9 mouse cellular contexts compared by ENCODE assay signal in the genomic region with DNA sequence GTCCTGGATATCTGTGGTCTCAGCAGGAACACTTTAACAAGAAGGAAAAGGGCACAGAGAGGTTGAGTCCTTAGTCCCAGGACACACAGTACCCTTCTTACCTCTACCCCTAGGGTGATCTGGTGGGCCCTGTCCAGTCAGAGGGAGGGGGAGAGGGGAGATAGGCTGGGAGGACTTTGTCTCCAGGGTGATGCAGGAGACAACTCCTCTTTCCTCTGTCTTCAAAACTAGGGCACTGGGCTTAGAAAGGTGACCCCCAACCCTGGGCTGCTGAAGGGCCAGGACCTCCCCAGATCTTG. TPM values are rescaled to one million over a fixed set of nuclear protein-coding genes. Genes with fewer than 3 reads are reported as not detected.
A peak's percentile ranks its signal among the peaks of the same experiment; 100 is the strongest.
DNase-seq lines count a peak whose midpoint lies in the region; ATAC-seq and TF ChIP-seq lines count a peak whose summit lies in the region.
"Had no signal": no experiment of that assay in that cellular context is flagged by ENCODE, and none has a peak within 500 bp of the region (broad histone marks: within the 10 kb centered on the region; RNA-seq: fewer than 3 reads in every experiment).

No protein-coding gene starts in this region.

- DNase-seq in gastrocnemius, adult 2 months = no peak
- DNase-seq in gastrocnemius, postnatal 14 days = no peak
- no peak for DNase-seq in lung, postnatal 0 days (ENCODE audit: low spot score)
- no peak for DNase-seq in lung, postnatal 4 days
- DNase-seq in gastrocnemius, postnatal 4 days (ENCODE audit: low spot score in 2 of 2) = no peak
- no peak for DNase-seq in ovary, postnatal 36 days (ENCODE audit: low spot score)
- DNase-seq in left cerebral cortex, adult 9 months (ENCODE audit: low spot score in 2 of 2) = no peak

- no peak for TF ChIP-seq EP300 in lung, postnatal 0 days (IDR thresholded peaks at IDR 0.05)

- H3K9me3 ChIP-seq in lung, postnatal 0 days (ENCODE audit: low read length) = no peaks in the 10 kb centered on the region
- H3K9me3 ChIP-seq in limb, embryonic 13.5 days = no peaks in the 10 kb centered on the region

- peak overlapping the region; percentile 83 for H3K4me3 ChIP-seq in gastrocnemius, adult 2 months
- H3K4me3 ChIP-seq in lung, postnatal 0 days (ENCODE audit: low read depth, low read length) = no peak overlapping the region
- peak overlapping the region; percentile 73 for H3K4me3 ChIP-seq in limb, embryonic 13.5 days

- peak overlapping the region; percentile 84 for H3K27ac ChIP-seq in gastrocnemius, adult 2 months
- H3K27ac ChIP-seq in lung, postnatal 0 days (ENCODE audit: low read length) = peak overlapping the region; percentile 51
- peak overlapping the region; percentile 63; the same call in 1 of the 2 replicates for H3K27ac ChIP-seq in limb, embryonic 13.5 days

- H3K27me3 ChIP-seq in lung, postnatal 0 days (replicated peaks; ENCODE audit: insufficient read depth, low read length) = peaks cover 10% of the 10 kb centered on the region; the same call in 1 of the 2 replicates
- 0 out of 2 replicates have a peak, but pooled peaks cover 4% of the 10 kb centered on the region for H3K27me3 ChIP-seq in limb, embryonic 13.5 days

- no peak for ATAC-seq in lung, postnatal 0 days
- ATAC-seq in limb, embryonic 13.5 days (ENCODE audit: low FRiP score, low read depth) = no peak

- H3K36me3 ChIP-seq in lung, postnatal 0 days (ENCODE audit: insufficient read depth, low read length) = no peaks in the 10 kb centered on the region
- no peaks in the 10 kb centered on the region for H3K36me3 ChIP-seq in limb, embryonic 13.5 days

- intact Hi-C loops in gastrocnemius, adult 2 months (cut with DNase I) = loop anchor here (5.0 kb wide), 1 partner anchor 40 kb away; no protein-coding TSS in a partner anchor
- intact Hi-C loops in gastrocnemius, postnatal 14 days (cut with DNase I; ENCODE audit: low total_unique reads) = no loop called here

- TF ChIP-seq CTCF in gastrocnemius, adult 2 months (IDR thresholded peaks at IDR 0.05) = no peak
- TF ChIP-seq CTCF in lung, postnatal 0 days (IDR thresholded peaks at IDR 0.05) = no peak

- H3K9ac ChIP-seq in lung, postnatal 0 days (replicated peaks; ENCODE audit: low read depth) = no peak overlapping the region
- peak overlapping the region; percentile 64 for H3K9ac ChIP-seq in limb, embryonic 13.5 days

- H3K4me2 ChIP-seq in lung, postnatal 0 days (replicated peaks; ENCODE audit: low read depth, low read length) = peak overlapping the region; percentile 97; the same call in 1 of the 2 replicates
- H3K4me2 ChIP-seq in limb, embryonic 13.5 days (replicated peaks) = peak overlapping the region; percentile 98

- peaks cover 15% of the 10 kb centered on the region for H3K4me1 ChIP-seq in lung, postnatal 0 days (ENCODE audit: insufficient read depth, low read depth, low read length)
- H3K4me1 ChIP-seq in limb, embryonic 13.5 days = peaks cover 85% of the 10 kb centered on the region

RNA-seq across cellular contexts. Expression of gene Gse1, which starts 0.7 kb away (rescaled TPM):
- total RNA-seq in gastrocnemius, adult 2 months (2021) = 10 to 100 TPM; 26.5 to 37.3 TPM
- 10 to 100 TPM; 22.7 to 28.7 TPM for total RNA-seq in gastrocnemius, postnatal 14 days (2021)
- polyA plus RNA-seq in lung, postnatal 0 days (2015; fragmentation: Nextera tagmentation; extraction: Ambion mirVana) = 9.5 and 9.9 TPM in 2 replicates
- 6.9 and 7.1 TPM in 2 replicates for polyA plus RNA-seq in limb, embryonic 13.5 days (2015; fragmentation: Nextera tagmentation; extraction: Ambion mirVana)
- total RNA-seq in gastrocnemius, postnatal 4 days (2021) = 10 to 100 TPM; 45.9 to 48.7 TPM

RNA-seq across cellular contexts. Expression of gene Fam92b, which starts 50.3 kb away (rescaled TPM):
- total RNA-seq in gastrocnemius, adult 2 months (2021) = not detected
- not detected for total RNA-seq in gastrocnemius, postnatal 14 days (2021)
- polyA plus RNA-seq in lung, postnatal 0 days (2015; fragmentation: Nextera tagmentation; extraction: Ambion mirVana) = 3.9 and 6.5 TPM in 2 replicates
- polyA plus RNA-seq in limb, embryonic 13.5 days (2015; fragmentation: Nextera tagmentation; extraction: Ambion mirVana) = not detected in 2 replicates
- not detected for total RNA-seq in gastrocnemius, postnatal 4 days (2021)
- total RNA-seq: common myeloid progenitor, adult 5-6 weeks had no signal
